Mouse (Mus musculus) heart, adult 2 months (tissue): ENCODE results near the gene Ptar1.

ENCODE experiments used
- CTCF ChIP-seq: fragments of 200-600 bp; IDR thresholded peaks from 2 replicates; pipeline ENCODE4 v1.8.1; 2022; ENCODE audit warnings: antibody characterized with exemption, mild to moderate bottlenecking, moderate library complexity
- EP300 ChIP-seq: fragments of 200-500 bp; IDR thresholded peaks from 2 replicates; pipeline ENCODE4 v1.6.1; 2011; ENCODE audit warnings: low read depth, low read length, control low read depth; ENCODE audit not compliant: insufficient read depth
- POLR2A ChIP-seq: fragments of 200-500 bp; IDR thresholded peaks from 2 replicates; pipeline ENCODE4 v1.6.1; 2011; ENCODE audit warnings: mild to moderate bottlenecking, low read depth, low read length, control low read depth; ENCODE audit not compliant: insufficient read depth

GRCm38 (mm10) chr19:23764051-23764450 is 76.8 kb downstream of the Ptar1 start:
- no peak for TF ChIP-seq POLR2A
- TF ChIP-seq CTCF = no peak
- TF ChIP-seq EP300 = no peak
